Mouse (Mus musculus) C2C12 (cell line): ENCODE data around the gene Gcfc2. TPM values are rescaled to one million over a fixed set of nuclear protein-coding genes. Genes with fewer than 3 reads are reported as not detected.

ENCODE experiments used
- H3K27me3 ChIP-seq: one replicate; pipeline ENCODE4 v1.6.1; 2011; ENCODE audit not compliant: control insufficient read depth, insufficient read depth, insufficient read length
- H3K36me3 ChIP-seq: one replicate; pipeline ENCODE4 v1.6.1; 2011; ENCODE audit not compliant: control insufficient read depth, insufficient read depth
- H3K4me3 ChIP-seq: one replicate; pipeline ENCODE4 v1.5.1; 2011; ENCODE audit warnings: mild to moderate bottlenecking, control low read depth; ENCODE audit not compliant: poor library complexity, insufficient read depth, severe bottlenecking
- H3K79me2 ChIP-seq: one replicate; pipeline ENCODE4 v1.6.1; 2011; ENCODE audit not compliant: control insufficient read depth, insufficient read depth
- H3K79me3 ChIP-seq: one replicate; pipeline ENCODE4 v1.6.1; 2011; ENCODE audit warnings: low read depth, control low read depth
- H3ac ChIP-seq: one replicate; pipeline ENCODE3; 2011; ENCODE audit warnings: low read depth; ENCODE audit not compliant: control insufficient read depth, insufficient read length
- CEBPB ChIP-seq: IDR thresholded peaks from one replicate; pipeline ENCODE4 v1.6.1; 2011; ENCODE audit warnings: low read depth, mild to moderate bottlenecking, control low read depth, moderate library complexity
- CTCF ChIP-seq: IDR thresholded peaks from one replicate; pipeline ENCODE4 v1.5.1; 2011; ENCODE audit not compliant: control insufficient read depth, insufficient read depth, insufficient read length
- FOSL1 ChIP-seq: IDR thresholded peaks from one replicate; pipeline ENCODE4 v1.8.0; 2011; ENCODE audit warnings: mild to moderate bottlenecking, low read length; ENCODE audit not compliant: poor library complexity, insufficient read depth, severe bottlenecking
- MAX ChIP-seq: IDR thresholded peaks from one replicate; pipeline ENCODE4 v1.6.1; 2011; ENCODE audit warnings: mild to moderate bottlenecking, control low read depth
- MYOD1 ChIP-seq: IDR thresholded peaks from one replicate; pipeline ENCODE4 v1.6.1; 2011; ENCODE audit warnings: low read depth; ENCODE audit not compliant: control insufficient read depth, insufficient read length
- MYOG ChIP-seq: IDR thresholded peaks from one replicate; pipeline ENCODE4 v1.6.1; 2011; ENCODE audit not compliant: control insufficient read depth, insufficient read length; ENCODE audit errors: extremely low read depth
- USF1 ChIP-seq: IDR thresholded peaks from one replicate; pipeline ENCODE4 v1.6.1; 2011; ENCODE audit warnings: low read depth, mild to moderate bottlenecking, control low read depth, moderate library complexity
- polyA plus RNA-seq: library from polyadenylated mRNA; unstranded; fragments of >200 nt; fragmentation: generic; extraction: Trizol; gene quantifications from one replicate; pipeline ENCODE4 v1.2.1, GENCODE M21; 2012; ENCODE audit warnings: missing spikeins

The Gcfc2 gene
- polyA plus RNA-seq, 1 experiment = 1.7 TPM

- Histone ChIP-seq H3K79me3 (no peaks in the 10 kb centered on the region), H3ac (no peak overlapping the region), H3K4me3 (no peak overlapping the region), H3K36me3 (peaks cover 80% of the 10 kb centered on the region), H3K79me2 (no peaks in the 10 kb centered on the region), H3K27me3 (no peaks in the 10 kb centered on the region)
- no peak for TF ChIP-seq MYOG
- no peak for TF ChIP-seq FOSL1
- no peak for TF ChIP-seq MYOD1
- TF ChIP-seq CEBPB = no peak
- no peak for TF ChIP-seq CTCF
- TF ChIP-seq USF1 = no peak
- TF ChIP-seq MAX = no peak
Observed at GRCm38 (mm10) chr6:81946906-81947305, 23.4 kb downstream of the Gcfc2 start.

GRCm38 (mm10) chr6:81955133-81955532 lies 31.7 kb downstream of the Gcfc2 start:
- no peak overlapping the region for H3K4me3 ChIP-seq
- no peaks in the 10 kb centered on the region for H3K79me2 ChIP-seq
- no peaks in the 10 kb centered on the region for H3K79me3 ChIP-seq
- TF ChIP-seq MYOD1 = no peak
- no peak for TF ChIP-seq MYOG
- TF ChIP-seq FOSL1 = no peak
- TF ChIP-seq CTCF = no peak
- no peak for TF ChIP-seq MAX
- TF ChIP-seq USF1 = no peak
- no peak for TF ChIP-seq CEBPB
- H3ac ChIP-seq = no peak overlapping the region
- H3K27me3 ChIP-seq = no peaks in the 10 kb centered on the region
- peaks cover 80% of the 10 kb centered on the region for H3K36me3 ChIP-seq

- TF ChIP-seq FOSL1 (no peak), CEBPB (no peak), MYOG (no peak), MAX (no peak), CTCF (no peak), USF1 (no peak), MYOD1 (no peak)
Observed at GRCm38 (mm10) chr6:81956399-81956798, 32.9 kb downstream of the Gcfc2 start.

GRCm38 (mm10) chr6:81957992-81958391 lies 34.5 kb downstream of the Gcfc2 start:
- no peak overlapping the region for H3K4me3 ChIP-seq
- H3K79me3 ChIP-seq = no peaks in the 10 kb centered on the region
- H3K27me3 ChIP-seq = no peaks in the 10 kb centered on the region
- H3K36me3 ChIP-seq = peaks cover 84% of the 10 kb centered on the region
- no peak overlapping the region for H3ac ChIP-seq
- H3K79me2 ChIP-seq = no peaks in the 10 kb centered on the region
- no peak for TF ChIP-seq MAX
- TF ChIP-seq MYOG = no peak
- TF ChIP-seq CTCF = no peak

More at GRCm38 (mm10) chr6:81956399-81956798, 32.9 kb downstream of the Gcfc2 start:
- Histone ChIP-seq H3K79me3 (no peaks in the 10 kb centered on the region), H3K4me3 (no peak overlapping the region), H3K36me3 (peaks cover 79% of the 10 kb centered on the region), H3ac (no peak overlapping the region), H3K79me2 (no peaks in the 10 kb centered on the region), H3K27me3 (no peaks in the 10 kb centered on the region)

- Histone ChIP-seq H3K36me3 (peaks cover 87% of the 10 kb centered on the region), H3K27me3 (no peaks in the 10 kb centered on the region), H3K79me2 (peaks cover 12% of the 10 kb centered on the region), H3K79me3 (peaks cover under 1% of the 10 kb centered on the region), H3K4me3 (no peak overlapping the region), H3ac (no peak overlapping the region)
- no peak for TF ChIP-seq MYOG
- no peak for TF ChIP-seq MYOD1
- no peak for TF ChIP-seq CTCF
- TF ChIP-seq MAX = no peak
- no peak for TF ChIP-seq CEBPB
- TF ChIP-seq USF1 = no peak
- TF ChIP-seq FOSL1 = no peak
Observed at GRCm38 (mm10) chr6:81959866-81960265, 36.4 kb downstream of the Gcfc2 start.

- Histone ChIP-seq H3K36me3 (peaks cover 83% of the 10 kb centered on the region), H3ac (no peak overlapping the region), H3K27me3 (no peaks in the 10 kb centered on the region), H3K79me2 (peaks cover 16% of the 10 kb centered on the region), H3K4me3 (no peak overlapping the region), H3K79me3 (peaks cover 5% of the 10 kb centered on the region)
- TF ChIP-seq FOSL1 (no peak), CTCF (no peak), MAX (no peak), MYOD1 (no peak)
Observed at GRCm38 (mm10) chr6:81960284-81960683, 36.8 kb downstream of the Gcfc2 start.
